Mouse (Mus musculus): ENCODE results near the gene Nob1.

Gene Nob1

DNA sequence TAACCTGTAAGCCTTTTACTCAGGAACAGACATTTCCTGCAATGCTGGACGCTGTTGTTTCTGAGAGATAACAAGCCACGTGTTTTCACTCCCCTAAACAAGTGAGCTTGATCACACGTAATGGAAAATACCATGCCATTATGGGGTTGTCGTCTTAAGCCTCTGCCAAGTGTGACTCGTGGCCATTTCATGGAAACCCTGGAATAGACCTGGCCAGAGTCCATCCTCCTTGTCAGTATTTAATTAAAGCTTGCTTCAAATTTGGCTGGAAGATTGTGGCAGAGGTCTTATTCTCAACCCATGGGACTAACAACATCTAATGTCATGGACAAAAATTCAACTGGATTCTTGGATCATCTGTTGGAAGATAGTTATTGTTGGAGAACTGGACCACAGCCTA lies 38.7 kb downstream of the Nob1 start:
- no peak for DNase-seq (ENCODE audit: low read depth)

- no peak for DNase-seq (ENCODE audit: low read depth)
Observed at GRCm38 (mm10) chr8:107385063-107385462, 39.8 kb downstream of the Nob1 start.

GRCm38 (mm10) chr8:107384651-107385050 lies 40.2 kb downstream of the Nob1 start:
- no peak for DNase-seq (ENCODE audit: low read depth)

- DNase-seq (ENCODE audit: low read depth) = no peak
Observed at GRCm38 (mm10) chr8:107382898-107383297, 42.0 kb downstream of the Nob1 start.

DNA sequence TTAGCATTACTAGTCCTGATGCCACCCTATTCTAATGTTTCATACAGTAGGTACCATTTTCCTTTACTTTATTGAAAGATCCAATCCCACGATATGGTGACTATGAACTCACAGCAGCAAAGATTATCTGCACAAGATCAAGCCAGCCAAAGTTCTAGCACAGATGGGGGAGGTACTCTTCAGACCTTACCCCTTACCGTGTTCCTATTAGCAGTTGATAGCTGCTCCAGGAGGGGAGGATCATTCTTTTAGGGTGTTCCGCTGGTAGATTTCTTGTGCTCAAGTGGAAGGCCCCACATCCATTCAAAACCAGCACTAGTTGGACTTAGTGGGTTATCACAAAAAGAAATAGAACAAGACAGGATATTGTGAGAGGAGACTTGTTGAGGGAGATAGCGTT lies 43.2 kb downstream of the Nob1 start:
- DNase-seq (ENCODE audit: low read depth) = no peak

- no peak for DNase-seq (ENCODE audit: low read depth)
Observed at GRCm38 (mm10) chr8:107380734-107381133, 44.1 kb downstream of the Nob1 start.

GRCm38 (mm10) chr8:107377346-107377745 lies 47.5 kb downstream of the Nob1 start:
- DNase-seq (ENCODE audit: low read depth) = no peak

- no peak for DNase-seq (ENCODE audit: low read depth)
Observed at GRCm38 (mm10) chr8:107370311-107370710, 54.5 kb downstream of the Nob1 start.
